Mouse (Mus musculus): ENCODE data around the gene Slc2a9. TPM values are rescaled to one million over a fixed set of nuclear protein-coding genes. Genes with fewer than 3 reads are reported as not detected.

Gene Slc2a9
- total and polyA plus RNA-seq, 3 experiments: 1.3 to 2.3 (median 2.1) TPM

GRCm38 (mm10) chr5:38469891-38470578 lies 32.9 kb downstream of the Slc2a9 start:
- peak; percentile 74 for DNase-seq

- DNase-seq: no peak
Observed at GRCm38 (mm10) chr5:38466569-38467110, 36.3 kb downstream of the Slc2a9 start.

- no peak for DNase-seq
Observed at GRCm38 (mm10) chr5:38461261-38461660, 41.7 kb downstream of the Slc2a9 start.

- DNase-seq: no peak
Observed at GRCm38 (mm10) chr5:38450936-38451335, 52.0 kb downstream of the Slc2a9 start.

GRCm38 (mm10) chr5:38449607-38450006 lies 53.3 kb downstream of the Slc2a9 start:
- DNase-seq: no peak

- DNase-seq: no peak
Observed at GRCm38 (mm10) chr5:38448121-38448520, 54.8 kb downstream of the Slc2a9 start.

GRCm38 (mm10) chr5:38446316-38446975 lies 56.5 kb downstream of the Slc2a9 start:
- DNase-seq: peak; percentile 63

- DNase-seq: no peak
Observed at GRCm38 (mm10) chr5:38441088-38441839, 61.7 kb downstream of the Slc2a9 start.

- no peak for DNase-seq
Observed at GRCm38 (mm10) chr5:38440252-38441005, 62.5 kb downstream of the Slc2a9 start.

- no peak for DNase-seq
Observed at GRCm38 (mm10) chr5:38436681-38437080, 66.3 kb downstream of the Slc2a9 start.

- no peak for DNase-seq
Observed at GRCm38 (mm10) chr5:38434875-38435274, 68.1 kb downstream of the Slc2a9 start.

- DNase-seq: no peak
Observed at GRCm38 (mm10) chr5:38431201-38431600, 71.7 kb downstream of the Slc2a9 start.

- peak; percentile 2 for DNase-seq
Observed at GRCm38 (mm10) chr5:38429106-38429505, 73.8 kb downstream of the Slc2a9 start.

GRCm38 (mm10) chr5:38427757-38428156 lies 75.2 kb downstream of the Slc2a9 start:
- no peak for DNase-seq

GRCm38 (mm10) chr5:38425569-38425968 lies 77.4 kb downstream of the Slc2a9 start:
- DNase-seq: no peak

GRCm38 (mm10) chr5:38422426-38422825 lies 80.5 kb downstream of the Slc2a9 start:
- DNase-seq: no peak

- no peak for DNase-seq
Observed at GRCm38 (mm10) chr5:38418799-38419198, 84.1 kb downstream of the Slc2a9 start.

GRCm38 (mm10) chr5:38403612-38404011 lies 99.3 kb downstream of the Slc2a9 start:
- DNase-seq: no peak

GRCm38 (mm10) chr5:38402288-38402687 lies 100.7 kb downstream of the Slc2a9 start:
- DNase-seq: no peak

GRCm38 (mm10) chr5:38388857-38389256 lies 114.1 kb downstream of the Slc2a9 start:
- DNase-seq: no peak

- DNase-seq: no peak
Observed at GRCm38 (mm10) chr5:38388420-38388823, 114.5 kb downstream of the Slc2a9 start.

- DNase-seq: no peak
Observed at GRCm38 (mm10) chr5:38379970-38380369, 123.0 kb downstream of the Slc2a9 start.

Measured in adrenal gland, adult 2 months (tissue).